Mouse (Mus musculus) lung, postnatal 0 days (tissue): ENCODE measurements around the gene Chic2.

ENCODE experiments used
- CTCF ChIP-seq: IDR thresholded peaks from 2 replicates; pipeline ENCODE4 v1.5.1; 2016; ENCODE audit warnings: antibody characterized with exemption, mild to moderate bottlenecking
- EP300 ChIP-seq: IDR thresholded peaks from 2 replicates; pipeline ENCODE4 v1.6.1; 2016; ENCODE audit warnings: antibody characterized with exemption, mild to moderate bottlenecking, control low read depth

- no peak for TF ChIP-seq CTCF
- no peak for TF ChIP-seq EP300
Measured at GRCm38 (mm10) chr5:75076326-75077050, 31.9 kb upstream of the Chic2 start.
